8 mouse cellular contexts compared by ENCODE assay signal in genomic region chr4:33188781-33189734, GRCm38 (mm10). TPM values are rescaled to one million over a fixed set of nuclear protein-coding genes. Genes with fewer than 3 reads are reported as not detected.
DNase-seq lines count a peak whose midpoint lies in the region; ATAC-seq lines count a peak whose summit lies in the region.

No protein-coding gene starts in this region.

- peak overlapping the region; percentile 64 for H3K4me3 ChIP-seq in embryonic facial prominence, embryonic 14.5 days (ENCODE audit: low read depth, low read length)
- peak overlapping the region; percentile 70 for H3K4me3 ChIP-seq in limb, embryonic 10.5 days
- H3K4me3 ChIP-seq in midbrain, embryonic 12.5 days: peak overlapping the region; percentile 64

- WGBS in embryonic facial prominence, embryonic 14.5 days: under 1% methylated on average over 43 of the region's 123 CpGs
- WGBS in limb, embryonic 10.5 days: under 1% methylated on average over 123 of the region's 123 CpGs
- WGBS in midbrain, embryonic 12.5 days: under 1% methylated on average over 119 of the region's 123 CpGs

- peak overlapping the region; percentile 82 for H3K27ac ChIP-seq in embryonic facial prominence, embryonic 14.5 days (replicated peaks; ENCODE audit: low read depth, low read length)
- H3K27ac ChIP-seq in limb, embryonic 10.5 days: peak overlapping the region; percentile 87
- peak overlapping the region; percentile 77 for H3K27ac ChIP-seq in midbrain, embryonic 12.5 days (replicated peaks)

- peak overlapping the region; percentile 73 for H3K9ac ChIP-seq in embryonic facial prominence, embryonic 14.5 days (ENCODE audit: low read depth, low read length)
- H3K9ac ChIP-seq in midbrain, embryonic 12.5 days (replicated peaks): peak overlapping the region; percentile 62

- peak; percentile 95 for DNase-seq in adrenal gland, postnatal 25 days
- peak; percentile 91 for DNase-seq in embryonic facial prominence, embryonic 14.5 days (ENCODE audit: low spot score)
- peak; percentile 90 to 92 for DNase-seq in heart, adult 18-20 months
- peak; percentile 92 for DNase-seq in kidney, adult 18-20 months
- peak; percentile 85 for DNase-seq in limb, embryonic 10.5 days (ENCODE audit: low spot score)
- peak; percentile 23 for DNase-seq in spleen, adult 12 weeks (ENCODE audit: low spot score)

- 0 out of 2 replicates have a peak, but pooled peaks cover 3% of the 10 kb centered on the region for H3K36me3 ChIP-seq in embryonic facial prominence, embryonic 14.5 days (ENCODE audit: control insufficient read depth, insufficient read depth, low read length)
- H3K36me3 ChIP-seq in limb, embryonic 10.5 days: no peaks in the 10 kb centered on the region
- no peaks in the 10 kb centered on the region for H3K36me3 ChIP-seq in midbrain, embryonic 12.5 days

- H3K4me1 ChIP-seq in embryonic facial prominence, embryonic 14.5 days (ENCODE audit: control insufficient read depth, insufficient read depth, low read length): no peaks in the 10 kb centered on the region
- peaks cover 6% of the 10 kb centered on the region for H3K4me1 ChIP-seq in limb, embryonic 10.5 days
- peaks cover 2% of the 10 kb centered on the region; the same call in 1 of the 2 replicates for H3K4me1 ChIP-seq in midbrain, embryonic 12.5 days

- H3K4me2 ChIP-seq in embryonic facial prominence, embryonic 14.5 days (ENCODE audit: low read depth, low read length): peak overlapping the region; percentile 85
- peak overlapping the region; percentile 68 for H3K4me2 ChIP-seq in midbrain, embryonic 12.5 days (replicated peaks)

- H3K9me3 ChIP-seq in embryonic facial prominence, embryonic 14.5 days (ENCODE audit: control insufficient read depth, low read length): no peaks in the 10 kb centered on the region
- no peaks in the 10 kb centered on the region for H3K9me3 ChIP-seq in limb, embryonic 10.5 days (replicated peaks)
- no peaks in the 10 kb centered on the region for H3K9me3 ChIP-seq in midbrain, embryonic 12.5 days

- ATAC-seq in embryonic facial prominence, embryonic 14.5 days (ENCODE audit: low read depth): peak; percentile 93
- ATAC-seq in midbrain, embryonic 12.5 days (ENCODE audit: low FRiP score, low read depth): peak; percentile 91
- ATAC-seq in monocyte, adult 5-6 weeks (replicated peaks; ENCODE audit: insufficient number of reproducible peaks, low FRiP score, low TSS enrichment, poor library complexity, severe bottlenecking): no peak

- H3K27me3 ChIP-seq in embryonic facial prominence, embryonic 14.5 days (replicated peaks; ENCODE audit: control insufficient read depth, insufficient read depth, low read length): no peaks in the 10 kb centered on the region
- peaks cover 26% of the 10 kb centered on the region for H3K27me3 ChIP-seq in limb, embryonic 10.5 days (ENCODE audit: low read depth, poor library complexity, severe bottlenecking)
- peaks cover 16% of the 10 kb centered on the region; the same call in 1 of the 2 replicates for H3K27me3 ChIP-seq in midbrain, embryonic 12.5 days

RNA-seq across cellular contexts. Expression of gene Pm20d2, which starts 0.5 kb away (rescaled TPM):
- 43.9 and 82.7 TPM in 2 replicates for total RNA-seq in adrenal gland, postnatal 25 days (2021)
- 1.2 and 1.6 TPM in 2 replicates for polyA plus RNA-seq in embryonic facial prominence, embryonic 14.5 days (2014; fragmentation: Nextera tagmentation; extraction: Ambion mirVana)
- 10 to 100 TPM; 69.3 to 77.0 TPM for total RNA-seq in heart, adult 18-20 months (2021)
- 0.68 and 1.5 TPM in 2 replicates for polyA plus RNA-seq in limb, embryonic 10.5 days (2016; fragmentation: Nextera tagmentation; extraction: Ambion mirVana)
- 1.3 and 1.6 TPM in 2 replicates for polyA plus RNA-seq in midbrain, embryonic 12.5 days (2016; fragmentation: Nextera tagmentation; extraction: Ambion mirVana)
- total RNA-seq in monocyte, adult 5-6 weeks (2017): not detected in 3 replicates

RNA-seq across cellular contexts. Expression of gene Srsf12, which starts 19.7 kb away (rescaled TPM):
- total RNA-seq in adrenal gland, postnatal 25 days (2021): 0.94 TPM in 1 of 2 replicates, not detected in the other
- polyA plus RNA-seq in embryonic facial prominence, embryonic 14.5 days (2014; fragmentation: Nextera tagmentation; extraction: Ambion mirVana): 12.5 and 14.4 TPM in 2 replicates
- total RNA-seq in heart, adult 18-20 months (2021): not detected
- polyA plus RNA-seq in limb, embryonic 10.5 days (2016; fragmentation: Nextera tagmentation; extraction: Ambion mirVana): 6.0 and 8.8 TPM in 2 replicates
- 14.3 and 16.9 TPM in 2 replicates for polyA plus RNA-seq in midbrain, embryonic 12.5 days (2016; fragmentation: Nextera tagmentation; extraction: Ambion mirVana)
- not detected in 3 replicates for total RNA-seq in monocyte, adult 5-6 weeks (2017)

RNA-seq across cellular contexts. Expression of gene Gabrr1, which starts 56.7 kb away (rescaled TPM):
- total RNA-seq in adrenal gland, postnatal 25 days (2021): not detected in 2 replicates
- polyA plus RNA-seq in embryonic facial prominence, embryonic 14.5 days (2014; fragmentation: Nextera tagmentation; extraction: Ambion mirVana): 0.12 TPM in 1 of 2 replicates, not detected in the other
- total RNA-seq in heart, adult 18-20 months (2021): under 1 TPM; 0.59 to 0.62 TPM
- polyA plus RNA-seq in limb, embryonic 10.5 days (2016; fragmentation: Nextera tagmentation; extraction: Ambion mirVana): not detected in 2 replicates
- polyA plus RNA-seq in midbrain, embryonic 12.5 days (2016; fragmentation: Nextera tagmentation; extraction: Ambion mirVana): 0.26 TPM in 1 of 2 replicates, not detected in the other
- total RNA-seq in monocyte, adult 5-6 weeks (2017): not detected in 3 replicates

Comparison
In these comparisons a context has a peak if more than half of its experiments do, and no peak if none do; other contexts are left out.
1. DNase-seq: peak in every context shown above with its lines; median percentile 95 in adrenal gland, postnatal 25 days; 92 in kidney, adult 18-20 months; 91 in embryonic facial prominence, embryonic 14.5 days; 91 in heart, adult 18-20 months; 85 in limb, embryonic 10.5 days; 23 in spleen, adult 12 weeks.
2. RNA of gene Pm20d2, which starts 0.5 kb away (total RNA-seq): 43.9 to 82.7 TPM in adrenal gland, postnatal 25 days and 69.3 to 77.0 TPM in heart, adult 18-20 months; not detected in monocyte, adult 5-6 weeks; every median in the first group is over 10 times any median in the second.
3. Peak in every context shown above with its lines, with median percentiles within 50 percentile points of each other: H3K27ac ChIP-seq and H3K4me3 ChIP-seq.